Mouse (Mus musculus): ENCODE measurements around the gene Crebl2.
A peak's percentile ranks its signal among the peaks of the same experiment; 100 is the strongest.

The Crebl2 gene

DNA sequence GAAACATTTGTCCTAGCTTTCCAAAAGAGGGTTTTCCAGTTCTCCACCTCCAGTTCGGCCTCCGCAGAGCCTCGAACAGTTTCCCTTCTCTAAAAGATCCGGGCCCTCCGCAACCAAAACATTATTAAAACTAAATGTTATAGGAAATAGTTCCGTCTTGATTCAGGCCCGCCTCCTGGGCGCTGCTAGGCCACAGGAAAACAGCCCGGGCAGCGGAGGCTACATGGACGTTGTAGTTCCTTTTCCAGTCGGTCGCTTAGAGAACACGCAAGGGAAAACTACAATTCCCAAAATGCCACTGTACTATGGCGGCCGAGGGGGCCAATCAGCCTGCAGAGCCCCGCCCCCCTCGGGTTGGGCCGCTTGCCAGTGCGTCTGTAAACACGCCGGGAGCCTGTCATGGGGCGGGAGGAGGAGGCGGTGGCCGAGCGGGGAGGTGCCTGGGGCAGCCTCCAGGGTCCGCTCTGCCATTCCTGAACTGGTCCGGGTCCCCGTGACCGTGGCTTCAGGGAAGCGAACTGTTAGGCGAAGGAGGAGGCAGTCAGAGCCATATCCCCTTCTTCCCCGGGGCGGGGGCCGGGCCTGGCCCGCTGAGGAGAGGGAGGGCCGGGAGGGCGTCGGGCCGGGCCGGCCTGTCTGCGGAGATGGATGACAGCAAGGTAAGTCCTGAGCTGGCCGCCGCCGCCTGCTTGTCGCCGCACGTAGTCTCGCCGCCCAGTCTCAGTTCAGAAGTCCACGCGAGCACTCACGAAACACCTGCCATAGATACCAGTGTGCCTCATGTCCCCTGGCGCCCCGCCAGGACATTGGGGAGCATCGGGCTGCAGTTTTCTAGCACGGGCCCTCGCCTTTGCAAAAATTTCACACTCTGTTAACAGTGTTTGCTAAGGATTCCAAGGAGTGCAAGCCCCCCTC lies at the start of gene Crebl2:
TSS of gene Crebl2 (plus strand) at position 369 of the 915 bp plus-strand sequence.
- DNase-seq (ENCODE audit: low spot score) = peak; percentile 99

DNA sequence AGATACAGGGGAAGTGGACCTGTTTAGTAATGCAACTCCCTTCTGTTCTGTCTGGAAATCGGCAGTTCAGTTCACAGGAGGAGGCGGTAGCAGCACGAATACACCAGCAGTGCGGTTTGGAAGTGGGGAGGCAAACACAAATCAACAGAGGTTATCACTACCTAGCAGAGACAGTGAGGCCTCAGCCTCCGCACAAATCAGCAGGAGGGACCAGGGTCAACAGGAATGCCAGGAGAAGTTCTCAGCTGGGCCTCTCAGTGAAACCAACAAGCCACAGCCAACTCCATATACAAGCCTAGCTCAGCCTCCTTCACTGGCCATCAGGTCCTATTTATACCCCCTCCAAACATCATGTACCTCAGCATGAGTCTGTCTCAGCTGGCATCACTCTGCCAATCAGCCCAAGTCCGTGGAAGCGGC lies 48.5 kb upstream of the Crebl2 start:
- no peak for DNase-seq (ENCODE audit: low spot score)

DNA sequence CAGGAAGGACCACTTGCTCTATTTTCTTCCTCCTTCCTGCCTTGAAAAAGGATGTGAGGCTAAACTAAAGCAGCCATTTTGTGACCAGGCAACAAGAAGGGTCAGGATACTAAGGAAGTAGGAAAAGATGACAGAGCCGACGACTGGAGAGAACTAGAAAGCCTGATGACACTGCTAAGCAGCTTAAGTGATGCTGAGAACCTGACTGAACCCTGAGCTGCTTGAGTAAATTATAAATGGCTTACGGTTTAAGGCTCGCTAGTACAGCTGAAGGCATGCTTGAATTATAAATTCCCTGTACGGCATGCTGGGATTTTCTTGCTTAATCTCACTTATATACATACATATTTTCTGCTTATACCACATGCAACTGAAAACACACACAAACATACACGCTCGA lies 47.1 kb upstream of the Crebl2 start:
- DNase-seq (ENCODE audit: low spot score) = no peak

DNA sequence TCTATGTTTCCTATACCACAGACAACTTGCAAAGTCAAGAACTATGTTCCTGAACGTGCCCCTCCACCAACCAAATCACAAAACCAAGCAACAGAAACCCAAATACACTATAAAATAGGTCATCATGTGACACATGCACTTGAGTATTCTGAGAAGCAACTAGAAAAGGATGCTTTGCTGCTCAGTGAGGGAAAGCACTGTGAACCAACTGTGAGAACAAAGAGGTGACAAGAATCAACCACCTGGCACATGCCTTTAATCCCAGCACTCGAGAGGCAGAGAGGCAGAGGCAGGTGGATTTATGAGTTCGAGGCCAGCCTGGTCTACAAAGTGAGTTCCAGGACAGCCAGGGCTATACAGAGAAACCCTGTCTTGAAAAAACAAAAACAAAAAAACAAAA lies 43.5 kb upstream of the Crebl2 start:
- DNase-seq (ENCODE audit: low spot score) = no peak

- DNase-seq (ENCODE audit: low spot score) = no peak
Observed at GRCm38 (mm10) chr6:134789100-134789499, 40.9 kb upstream of the Crebl2 start.

- peak; percentile 36 for DNase-seq (ENCODE audit: low spot score)
Observed at GRCm38 (mm10) chr6:134791251-134792118, 38.5 kb upstream of the Crebl2 start.

GRCm38 (mm10) chr6:134792141-134793045 lies 37.6 kb upstream of the Crebl2 start, which contains the start of gene Dusp16:
TSS of gene Dusp16 (minus strand) at chr6:134792625.
- DNase-seq (ENCODE audit: low spot score) = peak; percentile 93

DNA sequence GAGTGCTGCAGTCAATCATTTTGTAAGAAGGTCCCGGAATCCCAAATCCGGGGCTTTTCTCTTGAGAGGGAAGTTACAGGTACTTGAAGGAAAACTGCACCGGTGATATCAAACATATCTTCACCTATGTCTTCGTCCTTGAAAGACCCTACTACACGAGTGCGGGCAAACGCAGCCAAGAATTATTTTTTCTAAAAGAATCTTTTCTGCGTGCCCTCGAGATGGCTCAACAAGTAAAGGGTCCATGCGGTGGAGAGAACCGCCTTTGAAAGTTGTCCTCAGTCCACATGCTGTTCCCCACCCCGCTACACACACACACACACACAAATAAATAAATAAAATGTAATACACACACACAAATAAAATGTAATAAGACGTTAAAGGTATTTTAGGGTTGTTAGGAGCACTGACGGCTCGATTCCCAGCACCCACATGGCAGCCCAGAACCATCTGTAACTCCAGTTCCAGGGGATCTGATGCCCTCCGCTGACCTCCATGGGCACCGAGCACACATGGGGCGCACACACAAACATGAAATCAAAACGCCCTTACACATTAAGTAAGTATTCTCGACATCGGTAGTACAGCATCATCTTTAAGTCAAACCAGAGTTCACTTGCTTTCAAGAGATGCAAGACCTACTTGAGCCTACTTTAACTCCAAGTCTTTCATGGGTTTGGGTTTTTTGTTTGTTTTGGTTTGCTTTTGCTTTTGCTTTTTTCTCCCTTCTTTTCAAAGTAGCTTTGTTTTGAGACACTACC lies 36.7 kb upstream of the Crebl2 start:
- DNase-seq (ENCODE audit: low spot score) = no peak

- peak; percentile 94 for DNase-seq (ENCODE audit: low spot score)
Observed at GRCm38 (mm10) chr6:134793911-134794520, 35.9 kb upstream of the Crebl2 start.

DNA sequence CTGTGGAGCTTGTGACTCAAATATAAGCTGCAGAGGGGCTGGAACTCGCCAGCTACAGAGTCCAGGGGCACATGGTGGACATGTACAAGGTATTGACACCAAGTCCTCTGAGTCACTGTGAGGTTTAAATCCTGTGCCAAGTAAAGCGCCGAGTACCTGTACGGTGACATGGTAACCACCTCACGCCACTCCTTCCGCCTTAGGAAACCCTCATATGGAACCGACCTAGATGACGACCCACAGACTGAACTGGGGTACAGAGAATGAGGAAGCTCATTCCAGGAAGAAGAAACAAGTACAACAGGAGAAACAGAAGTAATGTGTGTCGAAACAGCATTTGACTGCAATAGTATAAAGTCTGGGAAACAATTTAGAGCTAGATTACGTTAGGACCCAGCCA lies 33.7 kb upstream of the Crebl2 start:
- DNase-seq (ENCODE audit: low spot score) = no peak

- DNase-seq (ENCODE audit: low spot score) = peak; percentile 2
Observed at GRCm38 (mm10) chr6:134801483-134801882, 28.5 kb upstream of the Crebl2 start.

DNA sequence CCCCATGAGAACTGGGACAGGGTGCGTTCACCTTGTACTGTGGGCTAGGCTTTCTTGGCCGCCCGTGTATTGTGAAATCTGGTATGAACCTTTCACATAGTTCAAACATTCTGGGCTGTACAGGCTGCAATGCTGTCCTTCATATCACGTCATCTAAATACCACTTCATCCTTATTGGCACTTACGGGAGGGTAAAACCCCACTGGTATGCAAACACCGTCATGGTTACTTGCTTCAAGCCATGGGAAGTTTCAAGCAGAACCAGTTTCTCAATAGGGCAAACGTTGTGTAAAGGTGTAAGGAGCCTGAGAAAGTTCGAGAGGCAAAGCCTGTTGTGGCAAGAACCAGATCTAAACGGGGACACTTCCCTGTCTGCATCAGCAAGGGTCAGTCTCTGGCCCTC lies 27.3 kb upstream of the Crebl2 start:
- peak; percentile 3 for DNase-seq (ENCODE audit: low spot score)

GRCm38 (mm10) chr6:134804736-134805277 lies 25.1 kb upstream of the Crebl2 start:
- peak; percentile 1 for DNase-seq (ENCODE audit: low spot score)

- peak; percentile 1 for DNase-seq (ENCODE audit: low spot score)
Observed at GRCm38 (mm10) chr6:134806130-134806529, 23.8 kb upstream of the Crebl2 start.

- DNase-seq (ENCODE audit: low spot score) = peak; percentile 3
Observed at GRCm38 (mm10) chr6:134807091-134807490, 22.9 kb upstream of the Crebl2 start.

DNA sequence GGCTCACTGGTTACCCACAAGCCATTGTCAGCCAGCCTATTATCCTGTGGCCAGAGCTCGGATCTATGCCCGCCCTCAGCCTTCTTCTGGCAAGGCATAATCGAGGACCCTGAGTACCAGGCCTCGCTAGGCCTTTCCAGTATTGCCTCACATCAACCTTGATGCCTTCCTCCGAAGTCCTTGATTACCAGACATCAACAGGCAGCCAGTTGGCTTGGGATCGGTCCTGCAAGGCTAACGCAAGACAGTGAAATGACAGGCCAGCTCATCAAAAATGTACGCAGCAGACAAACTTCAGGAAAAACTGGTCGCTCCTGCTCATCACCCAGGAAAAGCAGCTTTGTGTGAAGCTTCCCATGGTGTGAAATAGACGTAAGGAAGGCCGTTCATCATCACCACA lies 22.2 kb upstream of the Crebl2 start:
- DNase-seq (ENCODE audit: low spot score) = peak; percentile 3

DNA sequence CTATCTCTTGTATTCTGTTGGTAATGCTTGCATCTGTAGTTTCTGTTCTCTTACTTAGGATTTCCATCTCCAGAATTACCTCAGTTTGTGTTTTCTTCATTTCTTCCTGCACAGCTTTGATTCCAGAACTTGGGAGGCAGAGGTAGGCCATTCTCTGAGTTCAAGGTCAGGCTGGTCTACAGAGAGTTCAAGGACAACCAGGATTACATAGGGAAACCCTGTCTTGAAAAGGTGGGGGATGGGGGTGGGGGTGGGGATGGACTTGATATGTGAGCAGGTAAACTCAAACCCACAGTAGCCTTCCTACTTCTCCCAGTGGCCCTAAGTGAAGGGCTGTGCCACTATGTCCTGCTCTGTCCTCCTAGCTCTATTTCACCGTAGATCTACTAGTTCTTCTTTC lies 16.9 kb upstream of the Crebl2 start:
- no peak for DNase-seq (ENCODE audit: low spot score)

- no peak for DNase-seq (ENCODE audit: low spot score)
Observed at GRCm38 (mm10) chr6:134817051-134817928, 12.7 kb upstream of the Crebl2 start.

- DNase-seq (ENCODE audit: low spot score) = no peak
Observed at GRCm38 (mm10) chr6:134819741-134820140, 10.2 kb upstream of the Crebl2 start.

All from embryo, embryonic 10 days (tissue).